Mouse (Mus musculus) common myeloid progenitor, adult 5-6 weeks (primary cell): ENCODE measurements around the gene Gm45716. TPM values are rescaled to one million over a fixed set of nuclear protein-coding genes. Genes with fewer than 3 reads are reported as not detected.

Experiments used
- ATAC-seq: replicated peaks from 2 replicates; pipeline ENCODE4 v1.8.0; 2016; ENCODE audit warnings: low read depth, mild to moderate bottlenecking, moderate TSS enrichment, inconsistent platforms; ENCODE audit not compliant: poor library complexity, severe bottlenecking
- total RNA-seq: library from RNA; stranded (forward); fragments of 200-1000, 187-1606 nt; gene quantifications from 2 replicates; pipeline ENCODE4 v1.2.3, GENCODE M21; 2017

Gene Gm45716
- total RNA-seq, 1 experiment from 2014 or later = 11.0 TPM

- no peak for ATAC-seq
Observed at GRCm38 (mm10) chr11:90247793-90248192, 60.3 kb downstream of the Gm45716 start.

GRCm38 (mm10) chr11:90249025-90249650 lies 61.7 kb downstream of the Gm45716 start, which contains the start of gene Mmd:
Gene Mmd (plus strand): TSS chr11:90249456.
- ATAC-seq = peak; percentile 95

GRCm38 (mm10) chr11:90249701-90250141 lies 62.2 kb downstream of the Gm45716 start:
- 0 out of 2 replicates have a peak, but pooled peaks have one; percentile 1 for ATAC-seq

- ATAC-seq = no peak
Observed at GRCm38 (mm10) chr11:90250189-90250588, 62.7 kb downstream of the Gm45716 start.

GRCm38 (mm10) chr11:90250730-90251129 lies 63.2 kb downstream of the Gm45716 start:
- no peak for ATAC-seq

GRCm38 (mm10) chr11:90251923-90252322 lies 64.4 kb downstream of the Gm45716 start:
- no peak for ATAC-seq

GRCm38 (mm10) chr11:90252366-90252765 lies 64.9 kb downstream of the Gm45716 start:
- no peak for ATAC-seq

GRCm38 (mm10) chr11:90254536-90254935 lies 67.1 kb downstream of the Gm45716 start:
- ATAC-seq = no peak

- ATAC-seq = no peak
Observed at GRCm38 (mm10) chr11:90255687-90256086, 68.2 kb downstream of the Gm45716 start.

- ATAC-seq = peak; percentile 22; the same call in 1 of the 2 replicates
Observed at GRCm38 (mm10) chr11:90256833-90257525, 69.5 kb downstream of the Gm45716 start.

- no peak for ATAC-seq
Observed at GRCm38 (mm10) chr11:90258321-90258927, 70.9 kb downstream of the Gm45716 start.

- ATAC-seq = no peak
Observed at GRCm38 (mm10) chr11:90259071-90259470, 71.6 kb downstream of the Gm45716 start.

- ATAC-seq = peak; percentile 21; the same call in 1 of the 2 replicates
Observed at GRCm38 (mm10) chr11:90259826-90260225, 72.3 kb downstream of the Gm45716 start.

- no peak for ATAC-seq
Observed at GRCm38 (mm10) chr11:90264180-90264579, 76.7 kb downstream of the Gm45716 start.

- no peak for ATAC-seq
Observed at GRCm38 (mm10) chr11:90265581-90265980, 78.1 kb downstream of the Gm45716 start.

- no peak for ATAC-seq
Observed at GRCm38 (mm10) chr11:90268934-90269333, 81.5 kb downstream of the Gm45716 start.

GRCm38 (mm10) chr11:90269398-90270123 lies 82.1 kb downstream of the Gm45716 start:
- ATAC-seq = no peak

GRCm38 (mm10) chr11:90270132-90270877 lies 82.8 kb downstream of the Gm45716 start:
- ATAC-seq = no peak

- ATAC-seq = no peak
Observed at GRCm38 (mm10) chr11:90274187-90274586, 86.7 kb downstream of the Gm45716 start.

- ATAC-seq = no peak
Observed at GRCm38 (mm10) chr11:90275663-90276062, 88.2 kb downstream of the Gm45716 start.
